9 mouse cellular contexts compared by ENCODE assay signal in genomic region chr7:83565976-83566375, GRCm38 (mm10). TPM values are rescaled to one million over a fixed set of nuclear protein-coding genes. Genes with fewer than 3 reads are reported as not detected.
A peak's percentile ranks its signal among the peaks of the same experiment; 100 is the strongest.
DNase-seq lines count a peak whose midpoint lies in the region.
"Had no signal": no experiment of that assay in that cellular context is flagged by ENCODE, and none has a peak within 500 bp of the region (broad histone marks: within the 10 kb centered on the region; RNA-seq: fewer than 3 reads in every experiment).

No protein-coding gene starts in this region.

- peak; percentile 19 for DNase-seq in adrenal gland, postnatal 14 days
- no peak for DNase-seq in adrenal gland, adult 8-10 months
- DNase-seq in A20 (ENCODE audit: low read depth, low spot score), result peak; percentile 11
- peak; percentile 45 to 68 for DNase-seq in heart, adult 9 months (ENCODE audit: low spot score in 2 of 2)
- DNase-seq in kidney, postnatal 25 days, result peak; percentile 74 to 86
- no peak for DNase-seq in layer of hippocampus, adult 9-10 months (ENCODE audit: low spot score)
- no peak for DNase-seq in urinary bladder, postnatal 25 days (ENCODE audit: low spot score)
- no peak for DNase-seq in layer of hippocampus, postnatal 14 days (ENCODE audit: low spot score in 2 of 2)
- DNase-seq: B cell, adult 2 months had no signal

RNA-seq across cellular contexts. Expression of gene Tmc3, which starts 18.8 kb away (rescaled TPM):
- total RNA-seq in adrenal gland, postnatal 14 days (2021), result 0.30 and 0.90 TPM in 2 replicates
- total RNA-seq in adrenal gland, adult 8-10 months (2022), result under 1 TPM; 0.07 to 0.31 (median 0.14) TPM
- total RNA-seq in layer of hippocampus, postnatal 14 days (2021), result under 1 TPM; 0.17 to 0.41 TPM

Comparison
In these comparisons a context has a peak if more than half of its experiments do, and no peak if none do; other contexts are left out.
1. DNase-seq: peak in adrenal gland, postnatal 14 days (single experiment), A20 (single experiment), heart, adult 9 months (2 of 2) and kidney, postnatal 25 days (2 of 2); none in adrenal gland, adult 8-10 months (single experiment), layer of hippocampus, adult 9-10 months (single experiment), urinary bladder, postnatal 25 days (single experiment) and layer of hippocampus, postnatal 14 days (0 of 2).